Mouse (Mus musculus) myocyte (in vitro differentiated cells): ENCODE measurements around the gene Ccna2. TPM values are rescaled to one million over a fixed set of nuclear protein-coding genes. Genes with fewer than 3 reads are reported as not detected.

Experiments
- H3K27me3 ChIP-seq: one replicate; pipeline ENCODE4 v1.6.1; 2011; ENCODE audit not compliant: control insufficient read depth, insufficient read depth, insufficient read length
- H3K36me3 ChIP-seq: one replicate; pipeline ENCODE4 v1.6.1; 2011; ENCODE audit not compliant: control insufficient read depth, insufficient read depth
- H3K4me2 ChIP-seq: one replicate; pipeline ENCODE4 v1.6.1; 2011; ENCODE audit warnings: low read depth, control low read depth
- H3K4me3 ChIP-seq: one replicate; pipeline ENCODE4 v1.5.1; 2011; ENCODE audit warnings: mild to moderate bottlenecking, control low read depth, moderate library complexity
- H3K79me2 ChIP-seq: one replicate; pipeline ENCODE4 v1.6.1; 2011; ENCODE audit not compliant: control insufficient read depth, insufficient read depth
- H3ac ChIP-seq: one replicate; pipeline ENCODE4 v1.6.1; 2011; ENCODE audit not compliant: control insufficient read depth, insufficient read length
- CEBPB ChIP-seq: IDR thresholded peaks from 2 replicates; pipeline ENCODE4 v1.6.1; 2011; ENCODE audit warnings: mild to moderate bottlenecking, moderate library complexity; ENCODE audit not compliant: poor library complexity, insufficient read depth, severe bottlenecking
- E2F4 ChIP-seq: IDR thresholded peaks from one replicate; pipeline ENCODE4 v1.6.1; 2011; ENCODE audit warnings: mild to moderate bottlenecking, control low read depth, moderate library complexity; ENCODE audit not compliant: insufficient read depth
- MAX ChIP-seq: IDR thresholded peaks from one replicate; pipeline ENCODE4 v1.6.1; 2011; ENCODE audit warnings: low read depth, mild to moderate bottlenecking, control low read depth
- MYOD1 ChIP-seq, 3 experiments: IDR thresholded peaks; one replicate each; pipeline ENCODE4 v1.6.1; 2011; ENCODE audit warnings: control low read depth in 2 of 3, low read depth in 2 of 3, mild to moderate bottlenecking in 2 of 3, moderate library complexity in 1 of 3; ENCODE audit not compliant: insufficient read length in 2 of 3, control insufficient read depth in 1 of 3
- MYOG ChIP-seq, 3 experiments: IDR thresholded peaks; one replicate each; pipeline ENCODE4 v1.6.1; 2011; ENCODE audit warnings: control low read depth in 2 of 3, low read depth in 2 of 3, mild to moderate bottlenecking in 2 of 3; ENCODE audit not compliant: insufficient read length in 2 of 3, control insufficient read depth in 1 of 3, insufficient read depth in 1 of 3
- POLR2A ChIP-seq: IDR thresholded peaks from one replicate; pipeline ENCODE4 v1.6.1; 2011; ENCODE audit warnings: low read depth, mild to moderate bottlenecking, control low read depth, moderate library complexity; ENCODE audit not compliant: insufficient read length
- POLR2AphosphoS2 ChIP-seq: IDR thresholded peaks from one replicate; pipeline ENCODE4 v1.6.1; 2011; ENCODE audit warnings: low read depth, control low read depth; ENCODE audit not compliant: insufficient read length
- REST ChIP-seq: IDR thresholded peaks from one replicate; pipeline ENCODE4 v1.6.1; 2011; ENCODE audit warnings: mild to moderate bottlenecking, control low read depth, moderate library complexity; ENCODE audit not compliant: insufficient read depth, insufficient read length
- SRF ChIP-seq: IDR thresholded peaks from one replicate; pipeline ENCODE4 v1.6.1; 2011; ENCODE audit warnings: low read depth; ENCODE audit not compliant: control insufficient read depth, insufficient read length
- TCF12 ChIP-seq: IDR thresholded peaks from one replicate; pipeline ENCODE4 v1.6.1; 2011; ENCODE audit warnings: mild to moderate bottlenecking, control low read depth; ENCODE audit not compliant: poor library complexity, insufficient read depth, severe bottlenecking
- TCF3 ChIP-seq: IDR thresholded peaks from one replicate; pipeline ENCODE4 v1.6.1; 2011; ENCODE audit warnings: low read depth, control low read depth; ENCODE audit not compliant: insufficient read length
- USF1 ChIP-seq: IDR thresholded peaks from one replicate; pipeline ENCODE4 v1.6.1; 2011; ENCODE audit warnings: low read depth, mild to moderate bottlenecking, control low read depth, moderate library complexity
- polyA plus RNA-seq: library from polyadenylated mRNA; unstranded; fragments of >200 nt; fragmentation: generic; extraction: Trizol; gene quantifications from one replicate; pipeline ENCODE4 v1.2.1, GENCODE M21; 2012; ENCODE audit warnings: missing spikeins

Gene Ccna2
- polyA plus RNA-seq, result 29.0 TPM

DNA sequence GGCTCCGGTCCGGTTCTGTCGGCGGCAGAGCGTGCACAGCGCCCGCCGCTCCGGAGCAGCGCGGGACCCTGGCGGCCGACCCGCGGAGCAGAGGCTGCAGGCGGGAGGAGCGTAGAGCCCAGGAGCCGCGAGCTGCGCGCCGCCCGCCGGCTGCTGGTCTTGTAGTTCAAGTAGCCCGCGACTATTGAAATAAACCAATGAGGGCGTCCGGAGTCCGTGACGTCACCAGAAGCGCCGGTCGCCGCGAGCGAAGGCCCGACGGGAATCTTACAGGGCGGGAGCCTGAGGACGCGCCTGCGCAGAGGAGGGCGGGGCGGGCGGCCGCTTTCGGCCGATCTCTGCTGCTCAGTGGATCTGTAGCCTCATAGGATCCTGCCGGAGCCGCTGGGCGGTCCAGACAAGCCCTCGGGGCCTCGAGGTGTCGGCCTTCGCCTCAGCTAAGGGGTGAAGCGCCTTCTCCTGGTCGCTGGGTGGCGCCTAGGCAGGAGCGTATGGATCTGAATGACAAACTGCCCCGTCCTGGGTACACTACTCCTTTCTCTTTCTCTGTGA is at the start of gene Ccna2:
TSS of gene Ccna2 (minus strand) at position 324 of the 552 bp plus-strand sequence.
- Histone ChIP-seq H3K27me3 (no peaks in the 10 kb centered on the region), H3K4me3 (peak within 1 kb of the TSS; percentile 52), H3K79me2 (peaks cover 41% of the 10 kb centered on the region), H3ac (peak within 1 kb of the TSS; percentile 1), H3K36me3 (peaks cover 25% of the 10 kb centered on the region), H3K4me2 (peak within 1 kb of the TSS; percentile 73)
- TF ChIP-seq POLR2A (peak; percentile 72), MYOG (IDR thresholded peaks at IDR 0.05; ENCODE audit: control insufficient read depth in 1 of 3, insufficient read depth in 1 of 3, insufficient read length in 2 of 3, low read depth in 2 of 3) (no peak), CEBPB (no peak), TCF12 (no peak), E2F4 (peak; percentile 89), USF1 (no peak), POLR2AphosphoS2 (peak; percentile 56)

DNA sequence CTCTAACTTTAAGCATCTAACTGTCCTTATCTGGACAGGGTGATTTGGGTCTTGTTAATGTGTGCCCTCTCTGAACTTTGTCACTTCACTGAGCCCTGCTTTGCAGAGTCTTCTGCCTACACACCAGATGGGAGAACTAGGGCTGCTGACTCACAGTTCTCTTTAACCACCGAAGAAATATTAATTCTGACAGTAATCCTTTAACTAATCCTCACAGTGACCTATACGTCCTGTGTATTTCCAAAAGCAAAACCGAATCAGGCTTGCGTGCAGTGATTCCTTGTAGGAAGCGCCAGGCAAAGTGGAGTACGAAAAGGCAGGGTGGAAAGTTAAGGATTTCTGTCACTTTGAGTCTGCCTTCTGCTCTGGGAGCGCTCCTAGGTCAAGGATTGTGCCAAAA is 46.2 kb upstream of the Ccna2 start:
- no peak overlapping the region for H3K4me2 ChIP-seq
- no peaks in the 10 kb centered on the region for H3K79me2 ChIP-seq

DNA sequence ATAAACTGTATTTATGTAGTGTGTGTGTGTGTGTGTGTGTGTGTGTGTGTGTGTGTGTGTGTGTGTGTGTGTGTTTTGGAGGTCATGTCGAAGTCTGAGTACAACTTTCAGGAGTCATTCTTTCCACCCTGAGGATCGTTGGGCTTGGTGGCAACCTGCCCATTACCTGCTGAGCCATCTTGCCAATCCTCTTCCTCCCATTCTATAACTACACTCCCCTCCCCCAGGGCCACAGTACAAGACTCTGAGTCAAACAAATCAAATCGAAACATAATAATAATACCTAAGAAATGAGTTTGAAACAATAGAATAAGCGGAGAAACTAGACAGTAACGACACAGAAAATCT is 41.9 kb upstream of the Ccna2 start:
- Histone ChIP-seq H3K4me2 (peak overlapping the region; percentile 70), H3K27me3 (no peaks in the 10 kb centered on the region), H3K4me3 (peak overlapping the region; percentile 35), H3K79me2 (no peaks in the 10 kb centered on the region), H3K36me3 (no peaks in the 10 kb centered on the region), H3ac (no peak overlapping the region)
- no peak for TF ChIP-seq MYOD1 (IDR thresholded peaks at IDR 0.05; ENCODE audit: control insufficient read depth in 1 of 3, insufficient read length in 2 of 3, low read depth in 2 of 3)
- TF ChIP-seq TCF3, result no peak
- TF ChIP-seq POLR2A, result no peak

More for the DNA sequence above, 46.2 kb upstream of the Ccna2 start:
- Histone ChIP-seq H3ac (no peak overlapping the region), H3K4me3 (no peak overlapping the region), H3K27me3 (no peaks in the 10 kb centered on the region), H3K36me3 (no peaks in the 10 kb centered on the region)
- TF ChIP-seq TCF3 (no peak), SRF (no peak), POLR2AphosphoS2 (no peak), REST (no peak), POLR2A (no peak), CEBPB (no peak), MYOG (IDR thresholded peaks at IDR 0.05; ENCODE audit: control insufficient read depth in 1 of 3, insufficient read depth in 1 of 3, insufficient read length in 2 of 3, low read depth in 2 of 3) (no peak), USF1 (no peak), MYOD1 (IDR thresholded peaks at IDR 0.05; ENCODE audit: control insufficient read depth in 1 of 3, insufficient read length in 2 of 3, low read depth in 2 of 3) (no peak)

DNA sequence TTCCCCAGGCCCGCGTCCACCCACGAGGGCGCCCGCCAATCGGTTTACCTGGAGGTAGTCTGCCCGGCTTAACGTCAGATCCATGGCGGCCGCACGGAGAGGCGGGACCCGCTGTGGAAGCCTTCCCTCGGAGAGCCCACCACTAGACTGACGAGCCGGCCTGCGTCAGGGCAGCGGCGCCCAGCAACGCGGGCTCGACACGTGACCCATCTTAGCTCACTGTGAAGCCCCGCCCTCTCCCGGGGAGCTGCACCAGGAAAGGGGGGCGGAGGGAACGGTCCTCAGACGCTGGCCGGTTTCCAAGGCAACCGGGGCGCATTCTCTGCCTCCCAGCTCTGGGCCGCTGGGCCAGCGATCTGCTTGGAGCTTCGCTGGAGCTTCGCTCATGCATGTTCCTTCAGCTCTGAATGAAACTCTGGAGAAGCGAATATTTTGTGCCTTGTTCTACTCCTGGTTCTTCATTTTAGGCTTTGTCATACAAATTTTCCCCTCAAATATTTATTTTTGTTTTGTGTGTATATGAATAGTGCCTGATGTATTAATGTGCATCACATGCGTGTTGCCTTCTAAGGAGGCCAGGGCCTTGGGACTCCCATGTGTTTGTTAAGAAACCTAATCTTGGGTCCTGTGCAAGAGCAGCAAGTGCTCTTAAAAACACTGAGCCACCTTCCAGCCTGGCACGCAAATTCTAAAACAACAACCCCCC is 41.4 kb upstream of the Ccna2 start, which contains the start of gene Bbs7:
TSS of gene Bbs7 (minus strand) at position 276 of the 706 bp plus-strand sequence.
- peak within 1 kb of the TSS; percentile 35 for H3K4me3 ChIP-seq
- TF ChIP-seq POLR2A (peak; percentile 82), POLR2AphosphoS2 (peak; percentile 67), MYOD1 (IDR thresholded peaks at IDR 0.05; ENCODE audit: control insufficient read depth in 1 of 3, insufficient read length in 2 of 3, low read depth in 2 of 3) (no peak), TCF3 (no peak), USF1 (peak; percentile 81)

DNA sequence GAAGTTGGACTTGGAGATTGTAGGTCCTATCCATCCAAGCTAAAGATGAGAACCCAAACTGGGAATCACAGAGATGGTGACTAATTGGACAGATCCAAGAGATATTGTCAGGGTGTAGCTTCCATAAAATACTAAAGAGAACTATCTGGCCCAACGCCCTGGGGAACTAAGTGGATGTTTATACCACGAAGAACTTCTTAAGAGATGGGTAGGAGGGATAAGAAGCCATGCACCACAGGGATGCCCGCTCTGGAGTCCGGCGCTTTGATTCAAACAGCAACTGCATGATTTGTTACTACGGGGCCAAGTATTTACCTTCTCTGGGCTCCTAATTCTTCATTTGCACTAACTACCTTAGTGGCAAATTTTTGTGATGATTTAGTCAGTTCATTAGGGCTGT is 40.7 kb upstream of the Ccna2 start:
- H3K4me3 ChIP-seq, result peak overlapping the region; percentile 35
- TF ChIP-seq TCF12 (no peak), MAX (no peak), SRF (no peak), REST (no peak), USF1 (no peak), POLR2AphosphoS2 (no peak), TCF3 (no peak), MYOD1 (IDR thresholded peaks at IDR 0.05; ENCODE audit: control insufficient read depth in 1 of 3, insufficient read length in 2 of 3, low read depth in 2 of 3) (no peak), POLR2A (no peak), MYOG (IDR thresholded peaks at IDR 0.05; ENCODE audit: control insufficient read depth in 1 of 3, insufficient read depth in 1 of 3, insufficient read length in 2 of 3, low read depth in 2 of 3) (no peak), CEBPB (no peak), E2F4 (no peak)
- H3ac ChIP-seq, result no peak overlapping the region
- H3K79me2 ChIP-seq, result no peaks in the 10 kb centered on the region
- H3K36me3 ChIP-seq, result no peaks in the 10 kb centered on the region
- peak overlapping the region; percentile 70 for H3K4me2 ChIP-seq
- H3K27me3 ChIP-seq, result no peaks in the 10 kb centered on the region

More for the DNA sequence above, 41.4 kb upstream of the Ccna2 start, which contains the start of gene Bbs7:
- Histone ChIP-seq H3K27me3 (no peaks in the 10 kb centered on the region), H3ac (peak within 1 kb of the TSS; percentile 4), H3K79me2 (no peaks in the 10 kb centered on the region), H3K4me2 (peak within 1 kb of the TSS; percentile 70), H3K36me3 (no peaks in the 10 kb centered on the region)
